Mouse (Mus musculus) heart, embryonic 14.5 days (tissue): ENCODE measurements around the gene Olfr1396. TPM values are rescaled to one million over a fixed set of nuclear protein-coding genes. Genes with fewer than 3 reads are reported as not detected.
A peak's percentile ranks its signal among the peaks of the same experiment; 100 is the strongest.

Source experiments
- ATAC-seq: fragments of 200-750 bp; cut with Nextera tagmentation; 2 replicates; pipeline ENCODE4 v1.8.0; 2017; ENCODE audit warnings: low read depth, moderate TSS enrichment; ENCODE audit not compliant: insufficient number of reproducible peaks, insufficient read depth, low FRiP score
- H3K27ac ChIP-seq, 2 experiments: fragments of 200-500 bp in 1 of 2; fragments of 300-500 bp in 1 of 2; sonication (generic) in 1 of 2; replicated peaks in 1 of 2; 2 replicates each; pipeline ENCODE4 v1.5.1; 2012 to 2014; ENCODE audit warnings: low read depth in 2 of 2, low read length in 2 of 2, control low read depth in 1 of 2, mild to moderate bottlenecking in 1 of 2, mixed read lengths in 1 of 2; ENCODE audit not compliant: control insufficient read depth in 1 of 2, insufficient read depth in 1 of 2
- H3K27me3 ChIP-seq: fragments of 300-500 bp; sonication (generic); 2 replicates; pipeline ENCODE4 v1.6.1; 2014; ENCODE audit warnings: mild to moderate bottlenecking, low read length, control low read depth; ENCODE audit not compliant: control insufficient read depth, insufficient read depth
- H3K36me3 ChIP-seq: fragments of 300-500 bp; sonication (generic); 2 replicates; pipeline ENCODE4 v1.6.1; 2014; ENCODE audit warnings: mild to moderate bottlenecking, control low read depth, low read length, mixed read lengths; ENCODE audit not compliant: control insufficient read depth, insufficient read depth
- H3K4me1 ChIP-seq, 2 experiments: fragments of 200-500 bp in 1 of 2; fragments of 300-500 bp in 1 of 2; sonication (generic) in 1 of 2; 2 replicates each; pipeline ENCODE4 v1.6.1; 2012 to 2014; ENCODE audit warnings: low read length in 2 of 2, control low read depth in 1 of 2, mixed read lengths in 1 of 2; ENCODE audit not compliant: control insufficient read depth in 2 of 2, insufficient read depth in 2 of 2
- H3K4me2 ChIP-seq: fragments of 300-500 bp; sonication (generic); 2 replicates; pipeline ENCODE4 v1.6.1; 2014; ENCODE audit warnings: mild to moderate bottlenecking, low read length
- H3K4me3 ChIP-seq, 2 experiments: fragments of 200-500 bp in 1 of 2; fragments of 300-500 bp in 1 of 2; sonication (generic) in 1 of 2; 2 replicates each; pipeline ENCODE4 v1.5.1; 2012 to 2014; ENCODE audit warnings: low read length in 2 of 2, mild to moderate bottlenecking in 2 of 2, control low read depth in 1 of 2, low read depth in 1 of 2, moderate library complexity in 1 of 2; ENCODE audit not compliant: control insufficient read depth in 1 of 2, insufficient read depth in 1 of 2
- H3K9ac ChIP-seq: fragments of 300-500 bp; sonication (generic); 2 replicates; pipeline ENCODE4 v1.6.1; 2014; ENCODE audit warnings: mild to moderate bottlenecking, low read length
- H3K9me3 ChIP-seq: fragments of 300-500 bp; sonication (generic); 2 replicates; pipeline ENCODE4 v1.6.1; 2016; ENCODE audit warnings: low read length, control low read depth; ENCODE audit not compliant: control insufficient read depth
- WGBS: fragments of 180-500 bp; shearing (Covaris S2); extraction: QIAGEN DNeasy Blood & Tissue Kit; methylation state at CpG from one replicate; pipeline ENCODE4 v1.1.7; 2014; 5-methylcytosine and 5-hydroxymethylcytosine counted together
- polyA plus RNA-seq: library from polyadenylated mRNA; unstranded; fragments of >200 nt; fragmentation: Nextera tagmentation; extraction: Ambion mirVana; gene quantifications from 2 replicates; pipeline ENCODE4 v1.2.1, GENCODE M21; 2014

The Olfr1396 gene
- polyA plus RNA-seq, 1 experiment from 2014 or later = not detected

- H3K27ac ChIP-seq = no peak overlapping the region
- no peak for ATAC-seq
- no peaks in the 10 kb centered on the region for H3K27me3 ChIP-seq
- H3K4me1 ChIP-seq = no peaks in the 10 kb centered on the region
- H3K36me3 ChIP-seq = no peaks in the 10 kb centered on the region
- no peaks in the 10 kb centered on the region for H3K9me3 ChIP-seq
- H3K4me2 ChIP-seq = no peak overlapping the region
- H3K4me3 ChIP-seq = no peak overlapping the region
- H3K9ac ChIP-seq = no peak overlapping the region
- 71% methylated on average over 6 of the region's 6 CpGs for WGBS
Measured at GRCm38 (mm10) chr11:49112624-49113219, 2.0 kb downstream of the Olfr1396 start.

DNA sequence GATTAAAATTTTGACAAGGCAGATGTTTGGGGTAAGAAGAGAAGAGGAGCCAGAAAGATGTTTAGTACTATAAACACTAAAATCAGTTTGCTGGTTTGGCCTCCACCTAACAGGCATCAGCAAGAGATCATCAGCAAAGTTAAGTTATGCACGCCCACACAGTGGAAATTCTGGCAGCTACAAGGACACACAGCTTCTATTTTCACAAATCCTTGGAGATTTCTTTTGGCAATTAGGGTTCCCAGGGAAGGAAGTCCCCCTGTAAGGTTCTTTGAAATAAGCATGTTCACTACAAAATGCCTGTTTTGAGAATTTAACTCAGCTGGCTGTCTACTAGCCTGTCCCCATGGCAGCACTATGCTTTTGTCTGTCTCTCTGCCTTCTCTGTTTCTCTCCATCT lies 3.7 kb downstream of the Olfr1396 start:
- no peak overlapping the region for H3K4me2 ChIP-seq
- H3K9me3 ChIP-seq = no peaks in the 10 kb centered on the region
- no peaks in the 10 kb centered on the region for H3K36me3 ChIP-seq
- no peaks in the 10 kb centered on the region for H3K27me3 ChIP-seq
- 54% methylated on average over 1 of the region's 1 CpGs for WGBS
- H3K4me3 ChIP-seq = no peak overlapping the region
- no peak for ATAC-seq
- no peak overlapping the region for H3K9ac ChIP-seq
- H3K27ac ChIP-seq = no peak overlapping the region
- H3K4me1 ChIP-seq = no peaks in the 10 kb centered on the region

DNA sequence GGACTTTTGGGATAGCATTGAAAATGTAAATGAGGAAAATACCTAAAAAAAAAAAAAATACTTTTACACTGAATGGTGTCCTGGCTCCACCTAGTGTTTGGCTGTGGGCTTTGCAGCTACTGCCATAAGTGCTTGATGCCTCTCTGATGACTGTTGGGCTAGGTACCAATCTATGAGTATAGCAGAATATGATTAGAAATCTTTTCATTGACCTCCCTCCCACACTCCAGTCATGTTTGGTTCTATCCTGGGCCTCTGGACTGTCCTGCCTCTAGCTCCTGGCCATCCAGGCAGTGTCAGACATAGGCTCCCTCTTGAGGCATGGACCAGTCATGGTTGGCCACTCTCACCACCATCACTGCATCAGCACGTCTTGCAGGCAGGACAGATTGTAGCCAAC lies 5.8 kb downstream of the Olfr1396 start:
- no peaks in the 10 kb centered on the region for H3K27me3 ChIP-seq
- no peak overlapping the region for H3K9ac ChIP-seq
- H3K4me2 ChIP-seq = no peak overlapping the region
- H3K4me3 ChIP-seq = no peak overlapping the region
- no peak for ATAC-seq
- H3K9me3 ChIP-seq = no peaks in the 10 kb centered on the region
- WGBS = 36% methylated on average over 1 of the region's 1 CpGs
- no peaks in the 10 kb centered on the region for H3K36me3 ChIP-seq
- no peaks in the 10 kb centered on the region for H3K4me1 ChIP-seq
- H3K27ac ChIP-seq = no peak overlapping the region

GRCm38 (mm10) chr11:49107650-49108537 lies 6.8 kb downstream of the Olfr1396 start:
- H3K4me1 ChIP-seq = no peaks in the 10 kb centered on the region
- H3K9ac ChIP-seq = no peak overlapping the region
- H3K36me3 ChIP-seq = no peaks in the 10 kb centered on the region
- no peak overlapping the region for H3K4me2 ChIP-seq
- no peak for ATAC-seq
- no peaks in the 10 kb centered on the region for H3K27me3 ChIP-seq
- no peak overlapping the region for H3K4me3 ChIP-seq
- WGBS = 63% methylated on average over 10 of the region's 10 CpGs
- H3K27ac ChIP-seq = no peak overlapping the region
- H3K9me3 ChIP-seq = no peaks in the 10 kb centered on the region

- no peaks in the 10 kb centered on the region; a peak in 1 of 4 replicates for H3K4me1 ChIP-seq
- no peaks in the 10 kb centered on the region for H3K27me3 ChIP-seq
- no peak overlapping the region for H3K4me2 ChIP-seq
- no peaks in the 10 kb centered on the region for H3K36me3 ChIP-seq
- H3K27ac ChIP-seq = no peak overlapping the region
- H3K4me3 ChIP-seq = no peak overlapping the region
- no peak overlapping the region for H3K9ac ChIP-seq
- no peak for ATAC-seq
- WGBS = 73% methylated on average over 1 of the region's 1 CpGs
- H3K9me3 ChIP-seq = no peaks in the 10 kb centered on the region
Measured at GRCm38 (mm10) chr11:49105752-49106151, 8.9 kb downstream of the Olfr1396 start.

DNA sequence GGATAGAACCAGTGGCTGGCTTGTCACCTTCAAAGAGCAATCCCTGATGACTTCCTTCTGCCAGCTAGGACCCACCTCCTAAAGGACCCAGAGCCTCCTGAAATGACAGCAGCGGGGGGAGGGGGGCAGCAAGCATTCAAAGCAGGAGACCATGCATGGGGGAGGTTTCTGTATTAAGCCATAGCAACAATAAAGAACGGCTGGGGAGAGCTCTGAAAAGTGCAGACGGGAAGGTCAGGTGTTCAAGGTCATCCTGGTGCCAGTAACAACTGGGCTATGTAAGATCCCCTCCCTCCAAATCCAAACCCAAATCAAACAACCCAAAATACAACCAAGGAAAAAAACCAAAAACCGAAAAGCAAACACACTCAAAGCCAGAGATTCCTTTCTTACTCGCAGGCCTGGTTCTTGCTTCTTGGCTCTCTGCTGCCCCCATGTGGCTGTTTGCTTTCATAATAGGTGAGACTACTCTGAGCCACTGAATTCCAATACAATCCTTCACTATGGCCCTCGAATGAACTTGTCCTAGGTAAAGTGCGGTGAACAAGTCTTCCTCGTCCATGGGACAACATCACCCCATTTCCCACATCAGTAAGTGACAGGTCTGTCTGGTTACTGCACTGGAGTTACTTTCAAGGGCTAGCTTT lies 11.5 kb downstream of the Olfr1396 start:
- ATAC-seq = no peak
- H3K27me3 ChIP-seq = no peaks in the 10 kb centered on the region
- H3K4me2 ChIP-seq = peak overlapping the region; percentile 41
- H3K36me3 ChIP-seq = no peaks in the 10 kb centered on the region
- no peaks in the 10 kb centered on the region for H3K9me3 ChIP-seq
- WGBS = 8% methylated on average over 8 of the region's 8 CpGs
- H3K27ac ChIP-seq = no peak overlapping the region
- H3K4me1 ChIP-seq = no peaks in the 10 kb centered on the region; a peak in 1 of 4 replicates
- no peak overlapping the region for H3K4me3 ChIP-seq
- no peak overlapping the region for H3K9ac ChIP-seq

DNA sequence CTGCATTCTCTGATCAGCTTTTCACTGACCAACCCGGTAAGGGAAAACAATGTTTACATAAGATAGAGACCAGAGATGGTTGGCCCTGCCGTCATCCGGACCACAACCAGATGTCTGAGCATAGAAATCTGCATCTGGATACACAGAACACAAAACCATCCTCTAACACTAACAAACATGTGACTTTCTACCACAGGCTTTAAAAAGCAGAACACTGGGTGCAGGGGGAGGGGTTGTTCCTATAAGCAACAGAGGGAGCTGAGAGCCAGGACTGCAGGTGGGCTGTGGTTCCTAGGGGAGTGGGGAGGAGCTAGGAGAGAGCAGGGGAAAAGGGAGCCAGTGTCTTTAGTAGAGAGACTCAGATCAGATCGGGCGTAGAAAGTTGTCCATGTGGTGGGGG lies 13.2 kb downstream of the Olfr1396 start:
- WGBS = 35% methylated on average over 5 of the region's 5 CpGs
- Histone ChIP-seq H3K9ac (no peak overlapping the region), H3K27ac (no peak overlapping the region), H3K4me2 (no peak overlapping the region), H3K27me3 (no peaks in the 10 kb centered on the region), H3K4me1 (no peaks in the 10 kb centered on the region; a peak in 1 of 4 replicates), H3K36me3 (no peaks in the 10 kb centered on the region), H3K4me3 (no peak overlapping the region), H3K9me3 (no peaks in the 10 kb centered on the region)
- ATAC-seq = no peak
